Mouse (Mus musculus): ENCODE data around the gene Plvap. TPM values are rescaled to one million over a fixed set of nuclear protein-coding genes. Genes with fewer than 3 reads are reported as not detected.

The Plvap gene
- total and polyA plus RNA-seq, 3 experiments: 22.1 to 42.9 (median 28.3) TPM

GRCm38 (mm10) chr8:71488454-71488853 lies 23.1 kb downstream of the Plvap start:
- H3K4me1 ChIP-seq (ENCODE audit: control insufficient read depth, insufficient read depth, low read length): peaks cover 7% of the 10 kb centered on the region
- peak overlapping the region; percentile 96 for H3K9ac ChIP-seq (ENCODE audit: low read depth, low read length)
- no peaks in the 10 kb centered on the region for H3K36me3 ChIP-seq (ENCODE audit: control insufficient read depth, insufficient read depth, low read length)
- peak overlapping the region; percentile 95 for H3K27ac ChIP-seq
- H3K4me3 ChIP-seq: peak overlapping the region; percentile 74
- intact Hi-C loops (cut with DNase I): loop anchor here (2.0 kb wide), 1 partner anchor 48 kb away; no protein-coding TSS in a partner anchor
- TF ChIP-seq CTCF (IDR thresholded peaks at IDR 0.05): peak; percentile 20; the same call in 1 of the 2 replicates
- peak; percentile 87 for TF ChIP-seq POLR2A (IDR thresholded peaks at IDR 0.05; ENCODE audit: insufficient read depth, low read depth, low read length)
- TF ChIP-seq EP300 (IDR thresholded peaks at IDR 0.05; ENCODE audit: insufficient read depth, low read depth, low read length): 0 out of 2 replicates have a peak, but pooled peaks have one; percentile 63
- no peaks in the 10 kb centered on the region for H3K27me3 ChIP-seq (ENCODE audit: control insufficient read depth, insufficient read depth, low read length)
- H3K79me2 ChIP-seq (replicated peaks; ENCODE audit: control insufficient read depth, insufficient read depth, low read length): no peaks in the 10 kb centered on the region; the same call in 1 of the 2 replicates
- peak; percentile 89 to 90 for DNase-seq
- WGBS: under 1% methylated on average over 22 of the region's 22 CpGs

GRCm38 (mm10) chr8:71487691-71488445 lies 23.7 kb downstream of the Plvap start, which contains the start of gene Gtpbp3:
TSS of gene Gtpbp3 (plus strand) at chr8:71488103.
- intact Hi-C loops (cut with DNase I): loop anchor here (2.0 kb wide), 1 partner anchor 47 kb away; no protein-coding TSS in a partner anchor
- TF ChIP-seq POLR2A (IDR thresholded peaks at IDR 0.05; ENCODE audit: insufficient read depth, low read depth, low read length) (no peak; the same call in 1 of the 2 replicates), EP300 (IDR thresholded peaks at IDR 0.05; ENCODE audit: insufficient read depth, low read depth, low read length) (no peak)
- under 1% methylated on average over 33 of the region's 33 CpGs for WGBS

GRCm38 (mm10) chr8:71486136-71486529 lies 25.4 kb downstream of the Plvap start:
- Histone ChIP-seq H3K36me3 (ENCODE audit: control insufficient read depth, insufficient read depth, low read length) (no peaks in the 10 kb centered on the region), H3K9ac (ENCODE audit: low read depth, low read length) (no peak overlapping the region), H3K79me2 (replicated peaks; ENCODE audit: control insufficient read depth, insufficient read depth, low read length) (no peaks in the 10 kb centered on the region; the same call in 1 of the 2 replicates), H3K4me3 (peak overlapping the region; percentile 82; the same call in 1 of the 2 replicates), H3K4me1 (ENCODE audit: control insufficient read depth, insufficient read depth, low read length) (peaks cover 7% of the 10 kb centered on the region), H3K27ac (peak overlapping the region; percentile 88), H3K27me3 (ENCODE audit: control insufficient read depth, insufficient read depth, low read length) (no peaks in the 10 kb centered on the region)
- DNase-seq: no peak
- intact Hi-C loops (cut with DNase I): no loop called here
- WGBS: 11% methylated on average over 7 of the region's 7 CpGs
- TF ChIP-seq POLR2A (IDR thresholded peaks at IDR 0.05; ENCODE audit: insufficient read depth, low read depth, low read length): no peak
- no peak for TF ChIP-seq EP300 (IDR thresholded peaks at IDR 0.05; ENCODE audit: insufficient read depth, low read depth, low read length)
- no peak for TF ChIP-seq CTCF (IDR thresholded peaks at IDR 0.05)

More at GRCm38 (mm10) chr8:71487691-71488445, 23.7 kb downstream of the Plvap start, which contains the start of gene Gtpbp3:
- Histone ChIP-seq H3K79me2 (replicated peaks; ENCODE audit: control insufficient read depth, insufficient read depth, low read length) (no peaks in the 10 kb centered on the region; the same call in 1 of the 2 replicates), H3K27me3 (ENCODE audit: control insufficient read depth, insufficient read depth, low read length) (no peaks in the 10 kb centered on the region), H3K27ac (peak within 1 kb of the TSS; percentile 95), H3K36me3 (ENCODE audit: control insufficient read depth, insufficient read depth, low read length) (no peaks in the 10 kb centered on the region), H3K9ac (ENCODE audit: low read depth, low read length) (peak within 1 kb of the TSS; percentile 96), H3K4me3 (peak within 1 kb of the TSS; percentile 74), H3K4me1 (ENCODE audit: control insufficient read depth, insufficient read depth, low read length) (peaks cover 7% of the 10 kb centered on the region)
- peak; percentile 87 to 89 for DNase-seq

- TF ChIP-seq POLR2A (IDR thresholded peaks at IDR 0.05; ENCODE audit: insufficient read depth, low read depth, low read length) (peak; percentile 46; the same call in 1 of the 2 replicates), EP300 (IDR thresholded peaks at IDR 0.05; ENCODE audit: insufficient read depth, low read depth, low read length) (no peak), CTCF (IDR thresholded peaks at IDR 0.05) (no peak)
- WGBS: 6% methylated on average over 58 of the region's 58 CpGs
- no peaks in the 10 kb centered on the region; the same call in 1 of the 2 replicates for H3K79me2 ChIP-seq (replicated peaks; ENCODE audit: control insufficient read depth, insufficient read depth, low read length)
- intact Hi-C loops (cut with DNase I): no loop called here
- peak within 1 kb of the TSS; percentile 88 for H3K27ac ChIP-seq
- H3K4me3 ChIP-seq: peak within 1 kb of the TSS; percentile 82
- DNase-seq: peak; percentile 86 to 90
- H3K27me3 ChIP-seq (ENCODE audit: control insufficient read depth, insufficient read depth, low read length): no peaks in the 10 kb centered on the region
- peak within 1 kb of the TSS; percentile 94 for H3K9ac ChIP-seq (ENCODE audit: low read depth, low read length)
- H3K36me3 ChIP-seq (ENCODE audit: control insufficient read depth, insufficient read depth, low read length): no peaks in the 10 kb centered on the region
- H3K4me1 ChIP-seq (ENCODE audit: control insufficient read depth, insufficient read depth, low read length): peaks cover 7% of the 10 kb centered on the region
Observed at GRCm38 (mm10) chr8:71485142-71486135, 26.1 kb downstream of the Plvap start, which contains the start of gene Ano8. TSS of gene Ano8 (minus strand) at chr8:71485963.

GRCm38 (mm10) chr8:71484736-71485135 lies 26.8 kb downstream of the Plvap start:
- intact Hi-C loops (cut with DNase I): no loop called here
- no peak overlapping the region for H3K9ac ChIP-seq (ENCODE audit: low read depth, low read length)
- no peak overlapping the region for H3K27ac ChIP-seq
- DNase-seq: no peak
- no peak overlapping the region; the same call in 1 of the 2 replicates for H3K4me3 ChIP-seq
- no peaks in the 10 kb centered on the region; the same call in 1 of the 2 replicates for H3K79me2 ChIP-seq (replicated peaks; ENCODE audit: control insufficient read depth, insufficient read depth, low read length)
- no peaks in the 10 kb centered on the region for H3K27me3 ChIP-seq (ENCODE audit: control insufficient read depth, insufficient read depth, low read length)
- TF ChIP-seq CTCF (IDR thresholded peaks at IDR 0.05): no peak
- WGBS: 96% methylated on average over 19 of the region's 19 CpGs
- H3K36me3 ChIP-seq (ENCODE audit: control insufficient read depth, insufficient read depth, low read length): no peaks in the 10 kb centered on the region
- H3K4me1 ChIP-seq (ENCODE audit: control insufficient read depth, insufficient read depth, low read length): peaks cover 7% of the 10 kb centered on the region
